Mouse (Mus musculus): ENCODE results near the gene Rad51b. TPM values are rescaled to one million over a fixed set of nuclear protein-coding genes. Genes with fewer than 3 reads are reported as not detected.
A peak's percentile ranks its signal among the peaks of the same experiment; 100 is the strongest.

Gene Rad51b
- total RNA-seq, 2 experiments from 2014 or later = 0.63 to 1.7 TPM

GRCm38 (mm10) chr12:79614583-79614953 lies 317.5 kb downstream of the Rad51b start:
- no peak for DNase-seq

GRCm38 (mm10) chr12:79615717-79616316 lies 318.7 kb downstream of the Rad51b start:
- DNase-seq = no peak

- no peak for DNase-seq
Measured at GRCm38 (mm10) chr12:79619009-79619408, 321.9 kb downstream of the Rad51b start.

- no peak for DNase-seq
Measured at GRCm38 (mm10) chr12:79620693-79621092, 323.6 kb downstream of the Rad51b start.

GRCm38 (mm10) chr12:79623308-79623707 lies 326.2 kb downstream of the Rad51b start:
- DNase-seq = no peak

GRCm38 (mm10) chr12:79625699-79626554 lies 328.8 kb downstream of the Rad51b start:
- no peak for DNase-seq

- DNase-seq = no peak
Measured at GRCm38 (mm10) chr12:79626555-79627080, 329.5 kb downstream of the Rad51b start.

- DNase-seq = no peak
Measured at GRCm38 (mm10) chr12:79627351-79628120, 330.5 kb downstream of the Rad51b start.

GRCm38 (mm10) chr12:79628121-79628774 lies 331.2 kb downstream of the Rad51b start:
- DNase-seq = no peak

- no peak for DNase-seq
Measured at GRCm38 (mm10) chr12:79629945-79630850, 333.1 kb downstream of the Rad51b start.

- DNase-seq = no peak
Measured at GRCm38 (mm10) chr12:79633458-79634106, 336.5 kb downstream of the Rad51b start.

GRCm38 (mm10) chr12:79641570-79642285 lies 344.6 kb downstream of the Rad51b start:
- DNase-seq = peak; percentile 22

- DNase-seq = no peak
Measured at GRCm38 (mm10) chr12:79642715-79643114, 345.6 kb downstream of the Rad51b start.

- no peak for DNase-seq
Measured at GRCm38 (mm10) chr12:79645656-79646055, 348.6 kb downstream of the Rad51b start.

- no peak for DNase-seq
Measured at GRCm38 (mm10) chr12:79646646-79647164, 349.6 kb downstream of the Rad51b start.

- no peak for DNase-seq
Measured at GRCm38 (mm10) chr12:79647382-79647781, 350.3 kb downstream of the Rad51b start.

- DNase-seq = no peak
Measured at GRCm38 (mm10) chr12:79647976-79648375, 350.9 kb downstream of the Rad51b start.

GRCm38 (mm10) chr12:79648812-79649700 lies 352.0 kb downstream of the Rad51b start:
- DNase-seq = no peak
